Mouse (Mus musculus) lung, adult 2 months (tissue): ENCODE data around the gene Dgcr6.

ENCODE experiments used
- CTCF ChIP-seq: fragments of 200-500 bp; IDR thresholded peaks from 2 replicates; pipeline ENCODE4 v1.5.1; 2011; ENCODE audit warnings: mild to moderate bottlenecking, low read length, control low read depth; ENCODE audit not compliant: insufficient read depth
- POLR2A ChIP-seq: fragments of 200-500 bp; IDR thresholded peaks from 2 replicates; pipeline ENCODE4 v1.6.1; 2011; ENCODE audit warnings: low read depth, mild to moderate bottlenecking, control low read depth, low read length, borderline replicate concordance; ENCODE audit errors: extremely low read depth

DNA sequence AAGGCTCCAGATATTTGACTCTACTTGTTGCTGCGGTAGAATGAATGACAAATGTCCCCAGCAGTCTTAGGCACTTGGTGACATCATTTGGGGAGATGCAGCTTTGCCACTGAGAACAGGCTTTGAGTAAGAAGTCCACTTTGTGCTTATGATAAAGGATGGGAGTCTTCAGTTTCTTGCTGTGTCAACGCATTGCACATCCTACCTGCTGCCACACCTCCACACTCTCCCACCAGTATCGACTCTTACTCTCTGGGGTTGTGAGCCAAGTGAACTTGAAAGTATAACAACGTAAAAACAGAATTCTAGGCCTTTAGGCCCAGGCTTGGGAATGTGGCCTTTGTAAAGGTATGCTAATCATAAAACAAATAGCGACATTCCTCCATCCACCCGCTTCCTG lies 41.6 kb upstream of the Dgcr6 start:
- TF ChIP-seq POLR2A = no peak
- no peak for TF ChIP-seq CTCF
